In genomic region chr19:26467179-26467651, GRCm38 (mm10) we compare ENCODE assay signal across 15 mouse cellular contexts.
A peak's percentile ranks its signal among the peaks of the same experiment; 100 is the strongest.
DNase-seq lines count a peak whose midpoint lies in the region; ATAC-seq lines count a peak whose summit lies in the region.
"Had no signal": no experiment of that assay in that cellular context is flagged by ENCODE, and none has a peak within 500 bp of the region (broad histone marks: within the 10 kb centered on the region; RNA-seq: fewer than 3 reads in every experiment).

No protein-coding gene starts in this region.

- DNase-seq in cerebellum, postnatal 25 days = peak; percentile 27 to 30
- DNase-seq in cerebellum, adult 9-11 months = no peak
- DNase-seq in right cerebral cortex, postnatal 10 days (ENCODE audit: low spot score in 2 of 2) = peak; percentile 38 to 42
- DNase-seq in right cerebral cortex, postnatal 4 days = no peak
- no peak for DNase-seq in midbrain, embryonic 11.5 days (ENCODE audit: low spot score, missing footprints)
- DNase-seq in heart, postnatal 10 days = no peak
- no peak for DNase-seq in adrenal gland, postnatal 14 days
- no peak for DNase-seq in B cell, adult 2 months
- DNase-seq: adrenal gland, adult 2 months; gastrocnemius, postnatal 10 days; kidney, postnatal 4 days; liver, embryonic 13.5 days; lung, postnatal 14 days; thymus, postnatal 25 days had no signal

- 27% methylated on average over 5 of the region's 5 CpGs for WGBS in midbrain, embryonic 11.5 days

- no peak overlapping the region for H3K4me2 ChIP-seq in midbrain, embryonic 11.5 days
- H3K4me2 ChIP-seq: heart, embryonic 12.5 days; liver, embryonic 13.5 days had no signal

- H3K4me1 ChIP-seq in midbrain, embryonic 11.5 days (ENCODE audit: control insufficient read depth, insufficient read depth, low read length) = peaks cover 4% of the 10 kb centered on the region; the same call in 1 of the 2 replicates
- H3K4me1 ChIP-seq: liver, embryonic 13.5 days had no signal

- intact Hi-C loops in heart, postnatal 10 days (cut with DNase I) = no loop called here

- H3K27me3 ChIP-seq in midbrain, embryonic 11.5 days (ENCODE audit: control insufficient read depth, insufficient read depth, low read length) = no peaks in the 10 kb centered on the region
- H3K27me3 ChIP-seq: heart, embryonic 12.5 days; liver, embryonic 13.5 days had no signal

- H3K4me3 ChIP-seq in midbrain, embryonic 11.5 days (ENCODE audit: low read depth, low read length) = no peak overlapping the region
- H3K4me3 ChIP-seq: heart, embryonic 12.5 days; liver, embryonic 13.5 days had no signal

- H3K36me3 ChIP-seq in midbrain, embryonic 11.5 days (ENCODE audit: control insufficient read depth, insufficient read depth, low read length) = no peaks in the 10 kb centered on the region
- H3K36me3 ChIP-seq: heart, embryonic 12.5 days; liver, embryonic 13.5 days had no signal

- H3K27ac ChIP-seq in midbrain, embryonic 11.5 days (ENCODE audit: low read depth, low read length) = no peak overlapping the region
- H3K27ac ChIP-seq: liver, embryonic 13.5 days had no signal

- ATAC-seq in midbrain, embryonic 11.5 days (ENCODE audit: low FRiP score) = 0 out of 2 replicates have a peak, but pooled peaks have one; percentile 38

- no peaks in the 10 kb centered on the region for H3K9me3 ChIP-seq in midbrain, embryonic 11.5 days (ENCODE audit: control insufficient read depth, low read length)
- H3K9me3 ChIP-seq: heart, embryonic 12.5 days; liver, embryonic 13.5 days had no signal

- no peak overlapping the region for H3K9ac ChIP-seq in midbrain, embryonic 11.5 days (ENCODE audit: low read length)
- H3K9ac ChIP-seq: heart, embryonic 12.5 days; liver, embryonic 13.5 days had no signal

Comparison
In these comparisons a context has a peak if more than half of its experiments do, and no peak if none do; other contexts are left out.
1. DNase-seq: peak in cerebellum, postnatal 25 days (2 of 2) and right cerebral cortex, postnatal 10 days (2 of 2); none in cerebellum, adult 9-11 months (single experiment), right cerebral cortex, postnatal 4 days (single experiment), midbrain, embryonic 11.5 days (single experiment), heart, postnatal 10 days (0 of 2), adrenal gland, postnatal 14 days (single experiment) and B cell, adult 2 months (0 of 2).